Mouse (Mus musculus) liver, embryonic 11.5 days (tissue): ENCODE measurements around the gene Dusp7. TPM values are rescaled to one million over a fixed set of nuclear protein-coding genes. Genes with fewer than 3 reads are reported as not detected.

Source experiments
- polyA plus RNA-seq: library from polyadenylated mRNA; unstranded; fragments of >200 nt; fragmentation: Nextera tagmentation; extraction: Ambion mirVana; gene quantifications from 2 replicates; pipeline ENCODE4 v1.2.1, GENCODE M21; 2014

Gene Dusp7
- polyA plus RNA-seq, 1 experiment from 2014 or later: 18.1 TPM

Other genes starting within 250 kb of the Dusp7 start
- 12.4 and 15.7 TPM in 2 replicates for gene Glyctk, start 210.5 kb upstream of the Dusp7 start, polyA plus RNA-seq
- 18.8 TPM in 2 replicates for gene Wdr82, start 197.7 kb upstream of the Dusp7 start, polyA plus RNA-seq
- gene Ppm1m, start 168.9 kb upstream of the Dusp7 start, polyA plus RNA-seq: 25.3 and 26.9 TPM in 2 replicates
- gene Twf2, start 165.5 kb upstream of the Dusp7 start, polyA plus RNA-seq: 58.4 and 61.1 TPM in 2 replicates
- gene Tlr9, start 146.0 kb upstream of the Dusp7 start, polyA plus RNA-seq: not detected in 2 replicates
- 57.4 and 67.9 TPM in 2 replicates for gene Alas1, start 120.0 kb upstream of the Dusp7 start, polyA plus RNA-seq
- gene Poc1a, start 87.6 kb upstream of the Dusp7 start, polyA plus RNA-seq: 36.6 and 39.0 TPM in 2 replicates
- 1,192 and 1,256 TPM in 2 replicates for gene Rpl29, start 60.8 kb downstream of the Dusp7 start, polyA plus RNA-seq
- 51.1 and 52.3 TPM in 2 replicates for gene Acy1, start 69.7 kb downstream of the Dusp7 start, polyA plus RNA-seq
- 19.5 and 19.7 TPM in 2 replicates for gene Abhd14b, start 78.8 kb downstream of the Dusp7 start, polyA plus RNA-seq
- gene Abhd14a, start 79.0 kb downstream of the Dusp7 start, polyA plus RNA-seq: 53.6 and 54.0 TPM in 2 replicates
- 62.4 and 63.2 TPM in 2 replicates for gene Pcbp4, start 84.7 kb downstream of the Dusp7 start, polyA plus RNA-seq
- gene Gpr62, start 97.3 kb downstream of the Dusp7 start, polyA plus RNA-seq: 0.11 TPM in 1 of 2 replicates, not detected in the other
- gene Rrp9, start 107.3 kb downstream of the Dusp7 start, polyA plus RNA-seq: 85.4 and 92.8 TPM in 2 replicates
- 1.5 and 1.6 TPM in 2 replicates for gene Parp3, start 108.3 kb downstream of the Dusp7 start, polyA plus RNA-seq
- gene Iqcf1, start 131.3 kb downstream of the Dusp7 start, polyA plus RNA-seq: not detected in 2 replicates
- gene Iqcf5, start 145.9 kb downstream of the Dusp7 start, polyA plus RNA-seq: not detected in 2 replicates
- gene Iqcf3, start 193.0 kb downstream of the Dusp7 start, polyA plus RNA-seq: not detected in 2 replicates
- gene Iqcf4, start 202.4 kb downstream of the Dusp7 start, polyA plus RNA-seq: not detected in 2 replicates